Mouse (Mus musculus): ENCODE measurements around the gene Otud5.
A peak's percentile ranks its signal among the peaks of the same experiment; 100 is the strongest.
"Not testable (repeated sequence)": the region's sequence is repeated elsewhere in the genome, so short reads cannot be mapped to it uniquely, and the experiment has no call there.

Gene Otud5

GRCm38 (mm10) chrX:7879819-7880218, 38.7 kb downstream of the Otud5 start:
- DNase-seq (ENCODE audit: low spot score), result peak; percentile 45

- peak; percentile 76 for DNase-seq (ENCODE audit: low spot score)
Observed at GRCm38 (mm10) chrX:7883841-7884567, 42.8 kb downstream of the Otud5 start, which contains the start of gene Slc35a2. Gene Slc35a2, plus strand, starts transcription at chrX:7884028.

GRCm38 (mm10) chrX:7898211-7898610, 57.0 kb downstream of the Otud5 start:
- DNase-seq (ENCODE audit: low spot score), result no peak

- DNase-seq (ENCODE audit: low spot score), result peak; percentile 80
Observed at GRCm38 (mm10) chrX:7898880-7899874, 58.0 kb downstream of the Otud5 start, which contains the start of the genes Pqbp1 and Timm17b. Gene Pqbp1, minus strand, starts transcription at chrX:7899269. Gene Timm17b, plus strand, starts transcription at chrX:7899357.

- DNase-seq (ENCODE audit: low spot score), result no peak
Observed at GRCm38 (mm10) chrX:7904441-7904840, 63.3 kb downstream of the Otud5 start.

- no peak for DNase-seq (ENCODE audit: low spot score)
Observed at GRCm38 (mm10) chrX:7907735-7908134, 66.6 kb downstream of the Otud5 start, which contains the start of gene Gm10491. Gene Gm10491, minus strand, starts transcription at chrX:7907835.

GRCm38 (mm10) chrX:7909242-7909641, 68.1 kb downstream of the Otud5 start, which contains the start of gene Gm10490:
Gene Gm10490, plus strand, starts transcription at chrX:7909542.
- not testable (repeated sequence) for DNase-seq (ENCODE audit: low spot score)

- no peak for DNase-seq (ENCODE audit: low spot score)
Observed at GRCm38 (mm10) chrX:7910473-7910872, 69.3 kb downstream of the Otud5 start.

- DNase-seq (ENCODE audit: low spot score), result peak; percentile 44
Observed at GRCm38 (mm10) chrX:7915669-7916068, 74.5 kb downstream of the Otud5 start.

GRCm38 (mm10) chrX:7917960-7918359, 76.8 kb downstream of the Otud5 start:
- DNase-seq (ENCODE audit: low spot score), result not testable (repeated sequence)

GRCm38 (mm10) chrX:7919601-7920383, 78.6 kb downstream of the Otud5 start, which contains the start of gene Pcsk1n:
Gene Pcsk1n, plus strand, starts transcription at chrX:7919822.
- DNase-seq (ENCODE audit: low spot score), result no peak

GRCm38 (mm10) chrX:7922032-7922431, 80.9 kb downstream of the Otud5 start:
- DNase-seq (ENCODE audit: low spot score), result no peak
